Mouse (Mus musculus): Measurements from ENCODE around the gene Cox8b. TPM values are rescaled to one million over a fixed set of nuclear protein-coding genes. Genes with fewer than 3 reads are reported as not detected.

The Cox8b gene
- polyA plus RNA-seq, 1 experiment, result not detected

DNA sequence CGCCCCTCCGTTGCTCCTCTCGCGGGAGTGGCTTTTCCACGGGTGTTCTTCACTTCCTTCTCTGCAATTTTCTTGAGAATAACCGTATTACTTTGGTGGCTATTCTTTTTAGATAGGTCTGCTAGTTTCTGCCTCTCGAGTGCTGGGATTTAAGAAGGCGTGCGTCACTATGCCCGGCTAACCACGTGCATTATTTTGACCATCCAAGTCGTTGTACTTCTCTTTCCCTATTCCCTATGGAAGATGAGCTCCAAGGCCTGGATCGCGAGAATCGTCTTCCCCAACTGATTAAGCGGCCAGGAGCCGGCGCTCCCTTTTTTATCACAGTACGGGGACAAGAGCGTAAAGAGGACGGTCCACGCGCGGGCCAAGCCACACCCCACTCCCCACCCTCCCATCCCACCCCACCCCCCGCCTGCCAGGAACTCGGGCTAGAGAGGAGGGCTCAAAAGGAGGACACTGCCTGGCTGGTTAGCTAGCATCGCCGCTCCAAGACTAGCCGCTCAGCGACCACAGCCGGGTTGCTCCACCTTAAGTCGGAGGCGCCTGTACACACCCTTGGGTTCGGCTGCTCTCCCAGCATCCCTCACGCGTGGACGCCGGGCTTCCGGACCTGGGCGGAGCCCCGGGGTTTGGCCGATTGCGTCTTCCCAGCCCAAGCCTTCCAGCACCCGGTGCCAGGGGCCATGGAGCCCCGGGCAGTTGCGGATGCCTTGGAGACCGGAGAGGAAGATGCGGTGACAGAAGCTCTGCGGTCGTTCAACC, 43.3 kb downstream of the Cox8b start, which contains the start of gene Ric8a:
Gene Ric8a, plus strand, starts transcription at position 173 of the 765 bp plus-strand sequence.
- TF ChIP-seq CTCF (IDR thresholded peaks at IDR 0.05; ENCODE audit: control insufficient read depth, insufficient read depth, low read length) (no peak), POLR2A (IDR thresholded peaks at IDR 0.05; ENCODE audit: borderline replicate concordance, control insufficient read depth, low read depth, low read length) (peak; percentile 72; the same call in 1 of the 2 replicates)
- Histone ChIP-seq H3K4me1 (ENCODE audit: control insufficient read depth, insufficient read depth, low read length) (peaks cover 6% of the 10 kb centered on the region; the same call in 1 of the 2 replicates), H3K4me3 (replicated peaks; ENCODE audit: control insufficient read depth, low read depth, low read length) (peak within 1 kb of the TSS; percentile 82), H3K27ac (ENCODE audit: control insufficient read depth, insufficient read depth, low read depth, low read length, poor library complexity) (peak within 1 kb of the TSS; percentile 88)
- whole genome bisulfite sequencing, result under 1% methylated on average over 50 of the region's 50 CpGs

DNA sequence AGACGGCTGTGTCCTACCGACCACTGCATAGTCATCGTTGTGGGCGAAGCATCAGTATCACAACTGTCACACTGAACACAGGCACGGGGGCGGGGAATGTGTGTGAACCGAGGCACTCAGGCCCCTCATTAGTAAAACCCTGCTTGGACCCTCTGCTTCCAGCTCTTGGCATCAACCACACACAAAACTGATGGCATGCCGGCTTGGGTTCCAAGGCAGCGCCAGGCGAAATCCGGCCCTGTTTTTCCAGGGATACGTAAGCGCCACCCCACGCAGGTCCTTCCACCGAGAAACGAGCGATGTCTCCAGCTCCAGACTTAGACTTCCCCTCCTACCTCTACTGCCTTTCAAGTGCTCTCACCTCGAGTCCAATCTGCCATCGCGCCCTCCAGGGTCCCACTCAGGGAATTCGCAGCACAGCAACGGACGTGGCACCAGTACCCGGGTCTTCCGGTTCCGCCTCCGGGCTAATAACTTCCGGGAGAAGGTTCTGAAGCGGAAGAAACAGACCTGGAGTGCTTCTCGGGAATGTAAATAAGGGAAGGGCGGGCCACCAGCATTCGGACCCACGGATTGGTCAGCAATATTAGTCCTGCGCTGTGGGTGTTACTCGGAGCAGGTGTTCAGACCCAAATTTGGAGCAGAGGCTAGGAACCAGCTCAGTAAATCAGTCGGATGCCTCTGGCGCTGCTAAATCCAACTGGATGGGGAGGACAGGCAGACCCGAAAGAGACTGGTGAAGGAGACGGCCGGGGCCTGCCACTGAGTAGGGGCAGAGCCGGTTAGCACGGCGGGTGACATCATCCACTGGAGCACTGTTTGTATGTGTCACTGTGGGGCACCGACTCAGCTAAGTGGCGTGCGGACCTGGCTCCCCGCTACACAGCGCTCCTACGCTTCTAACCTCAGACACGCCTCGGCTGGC, 44.1 kb downstream of the Cox8b start, which contains the start of gene Gm45785:
Gene Gm45785, minus strand, starts transcription at position 472 of the 925 bp plus-strand sequence.
- Histone ChIP-seq H3K4me3 (replicated peaks; ENCODE audit: control insufficient read depth, low read depth, low read length) (peak within 1 kb of the TSS; percentile 82), H3K4me1 (ENCODE audit: control insufficient read depth, insufficient read depth, low read length) (peaks cover 6% of the 10 kb centered on the region; the same call in 1 of the 2 replicates), H3K27ac (ENCODE audit: control insufficient read depth, insufficient read depth, low read depth, low read length, poor library complexity) (peak within 1 kb of the TSS; percentile 88)
- TF ChIP-seq CTCF (IDR thresholded peaks at IDR 0.05; ENCODE audit: control insufficient read depth, insufficient read depth, low read length), result no peak
- peak; percentile 66; the same call in 1 of the 2 replicates for TF ChIP-seq POLR2A (IDR thresholded peaks at IDR 0.05; ENCODE audit: borderline replicate concordance, control insufficient read depth, low read depth, low read length)
- WGBS, result under 1% methylated on average over 51 of the region's 51 CpGs

DNA sequence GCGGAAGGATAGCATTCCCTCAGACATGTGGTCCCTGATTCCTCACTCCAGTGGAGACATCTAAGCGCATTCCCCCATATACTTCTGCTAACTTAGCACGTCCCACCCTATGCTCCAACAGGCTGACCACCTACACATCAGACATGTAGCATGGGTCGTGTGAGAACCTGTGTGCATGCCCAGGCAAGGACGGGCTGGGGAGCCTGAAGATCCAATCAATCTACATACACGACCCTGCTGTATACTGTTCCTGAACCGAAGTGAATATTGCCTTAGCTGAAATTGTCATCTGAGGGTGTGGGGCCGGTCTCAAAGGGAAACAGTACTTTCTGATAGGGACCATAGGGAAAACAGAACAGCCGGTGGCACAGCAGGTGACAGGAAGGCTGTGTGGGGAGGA, 45.1 kb downstream of the Cox8b start:
- H3K27ac ChIP-seq (ENCODE audit: control insufficient read depth, insufficient read depth, low read depth, low read length, poor library complexity), result no peak overlapping the region; the same call in 1 of the 2 replicates
- no peak for TF ChIP-seq POLR2A (IDR thresholded peaks at IDR 0.05; ENCODE audit: borderline replicate concordance, control insufficient read depth, low read depth, low read length)
- no peak for TF ChIP-seq CTCF (IDR thresholded peaks at IDR 0.05; ENCODE audit: control insufficient read depth, insufficient read depth, low read length)
- H3K4me1 ChIP-seq (ENCODE audit: control insufficient read depth, insufficient read depth, low read length), result peaks cover 6% of the 10 kb centered on the region; the same call in 1 of the 2 replicates
- peak overlapping the region; percentile 82 for H3K4me3 ChIP-seq (replicated peaks; ENCODE audit: control insufficient read depth, low read depth, low read length)
- WGBS, result 57% methylated on average over 9 of the region's 9 CpGs

DNA sequence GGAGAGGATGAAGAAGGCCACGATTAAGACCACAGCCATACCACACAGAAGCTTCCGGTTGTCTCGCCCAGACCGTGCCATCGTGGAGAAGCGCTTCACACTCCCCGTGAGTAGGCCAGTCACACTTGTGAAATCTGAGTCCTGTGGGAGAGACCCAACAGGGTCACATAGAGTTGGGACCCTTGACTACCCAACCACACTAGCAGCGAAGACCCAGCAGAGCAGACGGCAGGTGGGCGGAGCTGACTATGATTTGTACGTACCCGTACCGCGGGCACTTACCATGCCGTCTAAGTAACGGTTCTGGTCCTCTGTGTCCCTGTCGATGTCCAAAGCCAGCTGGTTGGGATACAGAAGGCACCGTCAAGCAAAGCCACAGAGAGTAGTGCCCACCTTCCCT, 45.8 kb downstream of the Cox8b start:
- no peak overlapping the region for H3K4me3 ChIP-seq (replicated peaks; ENCODE audit: control insufficient read depth, low read depth, low read length)
- no peak overlapping the region for H3K27ac ChIP-seq (ENCODE audit: control insufficient read depth, insufficient read depth, low read depth, low read length, poor library complexity)
- WGBS, result 88% methylated on average over 18 of the region's 18 CpGs
- peaks cover 6% of the 10 kb centered on the region; the same call in 1 of the 2 replicates for H3K4me1 ChIP-seq (ENCODE audit: control insufficient read depth, insufficient read depth, low read length)
- TF ChIP-seq POLR2A (IDR thresholded peaks at IDR 0.05; ENCODE audit: borderline replicate concordance, control insufficient read depth, low read depth, low read length) (no peak), CTCF (IDR thresholded peaks at IDR 0.05; ENCODE audit: control insufficient read depth, insufficient read depth, low read length) (no peak)

DNA sequence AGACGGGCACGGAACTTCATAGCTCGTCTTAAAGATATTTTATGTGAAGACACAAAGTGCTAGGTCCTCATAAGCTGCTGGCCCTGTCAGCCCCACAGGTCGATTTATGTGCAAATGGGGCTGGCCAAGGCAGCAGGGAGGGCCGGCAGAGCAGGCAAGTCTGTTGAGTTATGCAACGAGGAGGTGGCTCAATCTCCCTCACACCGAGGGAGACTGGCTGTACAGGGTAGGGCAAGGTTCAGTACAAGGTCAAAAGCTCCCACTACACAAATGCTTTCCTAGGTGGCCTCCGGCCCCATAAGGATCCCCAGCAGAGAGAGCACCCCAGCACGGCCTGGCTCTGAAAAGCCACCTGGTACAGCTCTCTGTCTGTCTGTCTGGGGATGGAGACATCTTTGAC, 46.9 kb downstream of the Cox8b start:
- Histone ChIP-seq H3K4me1 (ENCODE audit: control insufficient read depth, insufficient read depth, low read length) (peaks cover 3% of the 10 kb centered on the region; the same call in 1 of the 2 replicates), H3K4me3 (replicated peaks; ENCODE audit: control insufficient read depth, low read depth, low read length) (no peak overlapping the region), H3K27ac (ENCODE audit: control insufficient read depth, insufficient read depth, low read depth, low read length, poor library complexity) (no peak overlapping the region)
- 52% methylated on average over 9 of the region's 9 CpGs for WGBS
- TF ChIP-seq CTCF (IDR thresholded peaks at IDR 0.05; ENCODE audit: control insufficient read depth, insufficient read depth, low read length) (no peak), POLR2A (IDR thresholded peaks at IDR 0.05; ENCODE audit: borderline replicate concordance, control insufficient read depth, low read depth, low read length) (no peak)

DNA sequence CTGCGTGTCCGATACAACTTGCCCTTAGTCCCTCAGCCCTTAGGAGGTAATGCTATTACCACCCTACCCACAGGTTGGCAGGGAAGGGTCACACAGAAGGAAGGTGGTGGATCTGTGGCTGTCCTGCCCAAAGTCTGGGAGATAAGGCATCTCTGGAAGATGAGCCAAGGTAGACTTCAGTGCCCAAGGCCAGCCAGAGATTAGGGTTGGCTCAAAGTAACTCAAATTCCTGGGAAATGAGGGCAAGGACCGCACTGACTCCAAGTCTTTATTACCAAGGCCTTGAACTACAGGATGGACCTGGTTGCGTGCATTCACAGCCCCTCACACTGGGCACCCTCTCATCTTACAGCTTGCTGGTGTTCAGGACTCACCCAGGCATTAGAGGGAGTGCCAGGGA, 48.3 kb downstream of the Cox8b start:
- 92% methylated on average over 4 of the region's 4 CpGs for WGBS
- peaks cover 1% of the 10 kb centered on the region; the same call in 1 of the 2 replicates for H3K4me1 ChIP-seq (ENCODE audit: control insufficient read depth, insufficient read depth, low read length)
- no peak overlapping the region for H3K27ac ChIP-seq (ENCODE audit: control insufficient read depth, insufficient read depth, low read depth, low read length, poor library complexity)
- TF ChIP-seq CTCF (IDR thresholded peaks at IDR 0.05; ENCODE audit: control insufficient read depth, insufficient read depth, low read length), result no peak
- no peak overlapping the region for H3K4me3 ChIP-seq (replicated peaks; ENCODE audit: control insufficient read depth, low read depth, low read length)

Other genes with a start within 250 kb of the Cox8b start
- not detected in 2 replicates for gene Olfr539, start 240.5 kb downstream of the Cox8b start, polyA plus RNA-seq (2011; ENCODE audit: insufficient read depth, insufficient read length, low replicate concordance, missing spikeins)
- 0.32 TPM in 1 of 2 replicates, not detected in the other for gene Olfr45, start 218.5 kb downstream of the Cox8b start, polyA plus RNA-seq (2011; ENCODE audit: insufficient read depth, insufficient read length, low replicate concordance, missing spikeins)
- not detected in 2 replicates for gene Olfr541, start 203.2 kb downstream of the Cox8b start, polyA plus RNA-seq (2011; ENCODE audit: insufficient read depth, insufficient read length, low replicate concordance, missing spikeins)
- gene Cyp2e1, start 136.7 kb downstream of the Cox8b start, polyA plus RNA-seq (2011; ENCODE audit: insufficient read depth, insufficient read length, low replicate concordance, missing spikeins), result 3.9 and 21.1 TPM in 2 replicates
- gene Syce1, start 112.6 kb downstream of the Cox8b start, polyA plus RNA-seq (2011; ENCODE audit: insufficient read depth, insufficient read length, low replicate concordance, missing spikeins), result not detected in 2 replicates
- 0.25 and 0.40 TPM in 2 replicates for gene Zfp941, start 78.3 kb downstream of the Cox8b start, polyA plus RNA-seq (2011; ENCODE audit: insufficient read depth, insufficient read length, low replicate concordance, missing spikeins)
- gene Urah, start 65.4 kb downstream of the Cox8b start, polyA plus RNA-seq (2011; ENCODE audit: insufficient read depth, insufficient read length, low replicate concordance, missing spikeins), result 3.3 TPM in 1 of 2 replicates, not detected in the other
- gene Scgb1c1, start 54.9 kb downstream of the Cox8b start, polyA plus RNA-seq (2011; ENCODE audit: insufficient read depth, insufficient read length, low replicate concordance, missing spikeins), result not detected in 2 replicates
- not detected in 2 replicates for gene Odf3, start 52.6 kb downstream of the Cox8b start, polyA plus RNA-seq (2011; ENCODE audit: insufficient read depth, insufficient read length, low replicate concordance, missing spikeins)
- gene Gm45785, start 44.1 kb downstream of the Cox8b start, polyA plus RNA-seq (2011; ENCODE audit: insufficient read depth, insufficient read length, low replicate concordance, missing spikeins), result not detected in 2 replicates
- gene Ric8a, start 43.5 kb downstream of the Cox8b start, polyA plus RNA-seq (2011; ENCODE audit: insufficient read depth, insufficient read length, low replicate concordance, missing spikeins), result 26.4 and 53.0 TPM in 2 replicates
- 11.7 and 18.1 TPM in 2 replicates for gene Bet1l, start 42.9 kb downstream of the Cox8b start, polyA plus RNA-seq (2011; ENCODE audit: insufficient read depth, insufficient read length, low replicate concordance, missing spikeins)
- 239 and 252 TPM in 2 replicates for gene Psmd13, start 18.5 kb downstream of the Cox8b start, polyA plus RNA-seq (2011; ENCODE audit: insufficient read depth, insufficient read length, low replicate concordance, missing spikeins)
- 13.1 and 27.0 TPM in 2 replicates for gene Sirt3, start 18.1 kb downstream of the Cox8b start, polyA plus RNA-seq (2011; ENCODE audit: insufficient read depth, insufficient read length, low replicate concordance, missing spikeins)
- gene Nlrp6, start 20.5 kb upstream of the Cox8b start, polyA plus RNA-seq (2011; ENCODE audit: insufficient read depth, insufficient read length, low replicate concordance, missing spikeins), result 1.9 and 3.1 TPM in 2 replicates
- gene Pgghg, start 40.9 kb upstream of the Cox8b start, polyA plus RNA-seq (2011; ENCODE audit: insufficient read depth, insufficient read length, low replicate concordance, missing spikeins), result 6.9 and 13.3 TPM in 2 replicates
- 1.7 TPM in 1 of 2 replicates, not detected in the other for gene Ifitm5, start 49.8 kb upstream of the Cox8b start, polyA plus RNA-seq (2011; ENCODE audit: insufficient read depth, insufficient read length, low replicate concordance, missing spikeins)
- not detected in 2 replicates for gene Gm45717, start 55.5 kb upstream of the Cox8b start, polyA plus RNA-seq (2011; ENCODE audit: insufficient read depth, insufficient read length, low replicate concordance, missing spikeins)
- 71.7 and 147 TPM in 2 replicates for gene Ifitm2, start 55.5 kb upstream of the Cox8b start, polyA plus RNA-seq (2011; ENCODE audit: insufficient read depth, insufficient read length, low replicate concordance, missing spikeins)
- gene Ifitm1, start 66.8 kb upstream of the Cox8b start, polyA plus RNA-seq (2011; ENCODE audit: insufficient read depth, insufficient read length, low replicate concordance, missing spikeins), result 32.8 and 82.9 TPM in 2 replicates
- gene Ifitm3, start 110.3 kb upstream of the Cox8b start, polyA plus RNA-seq (2011; ENCODE audit: insufficient read depth, insufficient read length, low replicate concordance, missing spikeins), result 166 and 209 TPM in 2 replicates
- 195 and 524 TPM in 2 replicates for gene Ifitm6, start 117.5 kb upstream of the Cox8b start, polyA plus RNA-seq (2011; ENCODE audit: insufficient read depth, insufficient read length, low replicate concordance, missing spikeins)
- not detected in 2 replicates for gene Gm17387, start 128.7 kb upstream of the Cox8b start, polyA plus RNA-seq (2011; ENCODE audit: insufficient read depth, insufficient read length, low replicate concordance, missing spikeins)
- 0.36 and 2.1 TPM in 2 replicates for gene B4galnt4, start 160.7 kb upstream of the Cox8b start, polyA plus RNA-seq (2011; ENCODE audit: insufficient read depth, insufficient read length, low replicate concordance, missing spikeins)
- 5.4 and 15.9 TPM in 2 replicates for gene Pkp3, start 177.8 kb upstream of the Cox8b start, polyA plus RNA-seq (2011; ENCODE audit: insufficient read depth, insufficient read length, low replicate concordance, missing spikeins)
- gene Sigirr, start 200.1 kb upstream of the Cox8b start, polyA plus RNA-seq (2011; ENCODE audit: insufficient read depth, insufficient read length, low replicate concordance, missing spikeins), result 10.4 and 19.8 TPM in 2 replicates
- 2.5 TPM in 1 of 2 replicates, not detected in the other for gene Ano9, start 217.4 kb upstream of the Cox8b start, polyA plus RNA-seq (2011; ENCODE audit: insufficient read depth, insufficient read length, low replicate concordance, missing spikeins)
- 66.7 and 84.6 TPM in 2 replicates for gene Ptdss2, start 221.9 kb upstream of the Cox8b start, polyA plus RNA-seq (2011; ENCODE audit: insufficient read depth, insufficient read length, low replicate concordance, missing spikeins)

All from bone marrow, adult 2 months (tissue).